Mouse (Mus musculus): ENCODE data around the gene S100a6. TPM values are rescaled to one million over a fixed set of nuclear protein-coding genes. Genes with fewer than 3 reads are reported as not detected.

S100a6 gene
- polyA plus RNA-seq, 1 experiment from 2014 or later = 168 TPM

- Histone ChIP-seq H3K9ac (no peak overlapping the region), H3K4me3 (replicated peaks) (peak overlapping the region; percentile 41; the same call in 1 of the 2 replicates), H3K9me3 (replicated peaks) (no peaks in the 10 kb centered on the region), H3K4me2 (peak overlapping the region; percentile 70), H3K27ac (no peak overlapping the region), H3K36me3 (no peaks in the 10 kb centered on the region), H3K27me3 (no peaks in the 10 kb centered on the region), H3K4me1 (peaks cover 40% of the 10 kb centered on the region)
- 79% methylated on average over 6 of the region's 6 CpGs for WGBS
- ATAC-seq (replicated peaks; ENCODE audit: low FRiP score) = no peak
Measured at GRCm38 (mm10) chr3:90614148-90614530, 1.5 kb downstream of the S100a6 start.

GRCm38 (mm10) chr3:90614611-90615251 is 2.0 kb downstream of the S100a6 start:
- H3K9ac ChIP-seq = no peak overlapping the region
- H3K4me3 ChIP-seq (replicated peaks) = no peak overlapping the region
- no peak overlapping the region for H3K27ac ChIP-seq
- peaks cover 40% of the 10 kb centered on the region for H3K4me1 ChIP-seq
- no peaks in the 10 kb centered on the region for H3K27me3 ChIP-seq
- no peaks in the 10 kb centered on the region for H3K9me3 ChIP-seq (replicated peaks)
- no peaks in the 10 kb centered on the region for H3K36me3 ChIP-seq
- peak overlapping the region; percentile 20 for H3K4me2 ChIP-seq
- 79% methylated on average over 11 of the region's 11 CpGs for WGBS
- no peak for ATAC-seq (replicated peaks; ENCODE audit: low FRiP score)

- no peak overlapping the region for H3K4me3 ChIP-seq (replicated peaks)
- peak; percentile 65 for ATAC-seq (replicated peaks; ENCODE audit: low FRiP score)
- no peaks in the 10 kb centered on the region for H3K27me3 ChIP-seq
- no peak overlapping the region for H3K27ac ChIP-seq
- H3K9ac ChIP-seq = no peak overlapping the region
- H3K4me1 ChIP-seq = peaks cover 40% of the 10 kb centered on the region
- no peaks in the 10 kb centered on the region for H3K9me3 ChIP-seq (replicated peaks)
- no peaks in the 10 kb centered on the region for H3K36me3 ChIP-seq
- 9% methylated on average over 7 of the region's 7 CpGs for WGBS
- H3K4me2 ChIP-seq = peak overlapping the region; percentile 20; the same call in 1 of the 2 replicates
Measured at GRCm38 (mm10) chr3:90615415-90615814, 2.7 kb downstream of the S100a6 start.

GRCm38 (mm10) chr3:90615911-90616310 is 3.2 kb downstream of the S100a6 start:
- Histone ChIP-seq H3K27me3 (no peaks in the 10 kb centered on the region), H3K4me3 (replicated peaks) (no peak overlapping the region), H3K9me3 (replicated peaks) (no peaks in the 10 kb centered on the region), H3K4me2 (0 out of 2 replicates have a peak overlapping the region, but pooled peaks have one; percentile 20), H3K9ac (no peak overlapping the region), H3K27ac (no peak overlapping the region), H3K4me1 (peaks cover 40% of the 10 kb centered on the region), H3K36me3 (no peaks in the 10 kb centered on the region)
- ATAC-seq (replicated peaks; ENCODE audit: low FRiP score) = no peak
- 73% methylated on average over 1 of the region's 1 CpGs for WGBS

- H3K36me3 ChIP-seq = no peaks in the 10 kb centered on the region
- peaks cover 30% of the 10 kb centered on the region for H3K4me1 ChIP-seq
- H3K9ac ChIP-seq = no peak overlapping the region
- no peak overlapping the region for H3K4me3 ChIP-seq (replicated peaks)
- H3K4me2 ChIP-seq = no peak overlapping the region
- no peaks in the 10 kb centered on the region for H3K9me3 ChIP-seq (replicated peaks)
- 6% methylated on average over 1 of the region's 1 CpGs for WGBS
- H3K27me3 ChIP-seq = no peaks in the 10 kb centered on the region
- H3K27ac ChIP-seq = no peak overlapping the region
- ATAC-seq (replicated peaks; ENCODE audit: low FRiP score) = no peak
Measured at GRCm38 (mm10) chr3:90617586-90617985, 4.9 kb downstream of the S100a6 start.

GRCm38 (mm10) chr3:90621552-90621951 is 8.9 kb downstream of the S100a6 start:
- Histone ChIP-seq H3K36me3 (no peaks in the 10 kb centered on the region), H3K9ac (no peak overlapping the region), H3K27ac (no peak overlapping the region), H3K4me1 (peaks cover 19% of the 10 kb centered on the region), H3K4me3 (replicated peaks) (no peak overlapping the region), H3K27me3 (no peaks in the 10 kb centered on the region), H3K4me2 (no peak overlapping the region), H3K9me3 (replicated peaks) (no peaks in the 10 kb centered on the region)
- ATAC-seq (replicated peaks; ENCODE audit: low FRiP score) = no peak
- WGBS = 53% methylated on average over 7 of the region's 7 CpGs

GRCm38 (mm10) chr3:90623435-90624071 is 10.9 kb downstream of the S100a6 start:
- peak overlapping the region; percentile 3; the same call in 1 of the 2 replicates for H3K27ac ChIP-seq
- H3K4me2 ChIP-seq = no peak overlapping the region
- H3K9ac ChIP-seq = no peak overlapping the region
- H3K9me3 ChIP-seq (replicated peaks) = no peaks in the 10 kb centered on the region
- no peak for ATAC-seq (replicated peaks; ENCODE audit: low FRiP score)
- no peak overlapping the region for H3K4me3 ChIP-seq (replicated peaks)
- H3K36me3 ChIP-seq = no peaks in the 10 kb centered on the region
- no peaks in the 10 kb centered on the region for H3K27me3 ChIP-seq
- H3K4me1 ChIP-seq = peaks cover 19% of the 10 kb centered on the region
- 15% methylated on average over 2 of the region's 2 CpGs for WGBS

GRCm38 (mm10) chr3:90625496-90625895 is 12.8 kb downstream of the S100a6 start:
- H3K4me2 ChIP-seq = no peak overlapping the region

GRCm38 (mm10) chr3:90626266-90627021 is 13.8 kb downstream of the S100a6 start:
- WGBS = 72% methylated on average over 9 of the region's 9 CpGs
- no peaks in the 10 kb centered on the region for H3K27me3 ChIP-seq
- no peak overlapping the region for H3K9ac ChIP-seq
- no peaks in the 10 kb centered on the region for H3K36me3 ChIP-seq
- H3K4me3 ChIP-seq (replicated peaks) = no peak overlapping the region
- H3K4me1 ChIP-seq = peaks cover 19% of the 10 kb centered on the region
- no peak overlapping the region for H3K4me2 ChIP-seq
- H3K9me3 ChIP-seq (replicated peaks) = no peaks in the 10 kb centered on the region
- ATAC-seq (replicated peaks; ENCODE audit: low FRiP score) = no peak
- H3K27ac ChIP-seq = 0 out of 2 replicates have a peak overlapping the region, but pooled peaks have one; percentile 37

More at GRCm38 (mm10) chr3:90625496-90625895, 12.8 kb downstream of the S100a6 start:
- Histone ChIP-seq H3K9me3 (replicated peaks) (no peaks in the 10 kb centered on the region), H3K27ac (no peak overlapping the region), H3K27me3 (no peaks in the 10 kb centered on the region), H3K4me3 (replicated peaks) (no peak overlapping the region), H3K36me3 (no peaks in the 10 kb centered on the region), H3K4me1 (peaks cover 19% of the 10 kb centered on the region), H3K9ac (no peak overlapping the region)
- 59% methylated on average over 5 of the region's 5 CpGs for WGBS
- peak; percentile 54; the same call in 1 of the 2 replicates for ATAC-seq (replicated peaks; ENCODE audit: low FRiP score)

GRCm38 (mm10) chr3:90627366-90627765 is 14.7 kb downstream of the S100a6 start:
- H3K4me2 ChIP-seq = no peak overlapping the region

GRCm38 (mm10) chr3:90627807-90628206 is 15.1 kb downstream of the S100a6 start:
- Histone ChIP-seq H3K27me3 (no peaks in the 10 kb centered on the region), H3K36me3 (no peaks in the 10 kb centered on the region), H3K9ac (no peak overlapping the region), H3K4me2 (no peak overlapping the region), H3K4me3 (replicated peaks) (no peak overlapping the region), H3K4me1 (peaks cover 19% of the 10 kb centered on the region), H3K27ac (no peak overlapping the region), H3K9me3 (replicated peaks) (no peaks in the 10 kb centered on the region)
- WGBS = 60% methylated on average over 4 of the region's 4 CpGs
- no peak; the same call in 1 of the 2 replicates for ATAC-seq (replicated peaks; ENCODE audit: low FRiP score)

More at GRCm38 (mm10) chr3:90627366-90627765, 14.7 kb downstream of the S100a6 start:
- no peak overlapping the region for H3K4me3 ChIP-seq (replicated peaks)
- H3K9ac ChIP-seq = no peak overlapping the region
- H3K36me3 ChIP-seq = no peaks in the 10 kb centered on the region
- H3K27me3 ChIP-seq = no peaks in the 10 kb centered on the region
- ATAC-seq (replicated peaks; ENCODE audit: low FRiP score) = no peak
- H3K27ac ChIP-seq = no peak overlapping the region
- peaks cover 19% of the 10 kb centered on the region for H3K4me1 ChIP-seq
- 89% methylated on average over 5 of the region's 5 CpGs for WGBS
- no peaks in the 10 kb centered on the region for H3K9me3 ChIP-seq (replicated peaks)

- WGBS = 80% methylated on average over 2 of the region's 2 CpGs
- Histone ChIP-seq H3K9me3 (replicated peaks) (no peaks in the 10 kb centered on the region), H3K4me3 (replicated peaks) (no peak overlapping the region), H3K27ac (no peak overlapping the region), H3K4me1 (peaks cover 6% of the 10 kb centered on the region; the same call in 1 of the 2 replicates), H3K4me2 (no peak overlapping the region), H3K27me3 (no peaks in the 10 kb centered on the region), H3K36me3 (no peaks in the 10 kb centered on the region), H3K9ac (no peak overlapping the region)
- no peak for ATAC-seq (replicated peaks; ENCODE audit: low FRiP score)
Measured at GRCm38 (mm10) chr3:90629298-90629697, 16.6 kb downstream of the S100a6 start.
